Mouse (Mus musculus) layer of hippocampus, adult 18-20 months (tissue): ENCODE results near the gene Cenpi. TPM values are rescaled to one million over a fixed set of nuclear protein-coding genes. Genes with fewer than 3 reads are reported as not detected.

Experiments
- DNase-seq, 2 experiments: peaks; one replicate each; pipeline ENCODE4 v3.0.0; 2022; ENCODE audit warnings: low spot score in 2 of 2
- total RNA-seq, 2 experiments: library from RNA; stranded (reverse); gene quantifications; 2 replicates each; pipeline ENCODE4 v1.2.3; 2021

Cenpi gene
- total RNA-seq, 2 experiments from 2014 or later, result 0.25 TPM; not detected in 1

DNA sequence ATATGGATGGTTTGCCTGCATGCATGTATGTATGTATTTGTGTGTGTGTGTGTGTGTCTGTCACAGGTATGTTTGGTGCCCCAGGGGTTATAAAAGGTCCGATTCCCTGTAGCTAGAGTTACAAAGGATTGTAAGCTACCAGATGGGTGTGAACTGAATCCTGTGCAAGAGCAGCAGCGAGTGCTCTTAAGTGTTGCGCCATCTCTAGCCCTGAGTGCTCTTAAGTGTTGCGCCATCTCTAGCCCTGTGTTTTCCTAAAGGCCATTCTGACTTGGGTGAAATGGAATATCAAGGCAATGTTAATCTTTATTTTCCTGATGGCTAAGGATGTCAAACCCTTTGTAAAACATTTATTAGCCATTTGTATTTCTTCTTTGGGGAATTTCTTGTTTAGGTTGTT is 51.5 kb downstream of the Cenpi start:
- no peak for DNase-seq

DNA sequence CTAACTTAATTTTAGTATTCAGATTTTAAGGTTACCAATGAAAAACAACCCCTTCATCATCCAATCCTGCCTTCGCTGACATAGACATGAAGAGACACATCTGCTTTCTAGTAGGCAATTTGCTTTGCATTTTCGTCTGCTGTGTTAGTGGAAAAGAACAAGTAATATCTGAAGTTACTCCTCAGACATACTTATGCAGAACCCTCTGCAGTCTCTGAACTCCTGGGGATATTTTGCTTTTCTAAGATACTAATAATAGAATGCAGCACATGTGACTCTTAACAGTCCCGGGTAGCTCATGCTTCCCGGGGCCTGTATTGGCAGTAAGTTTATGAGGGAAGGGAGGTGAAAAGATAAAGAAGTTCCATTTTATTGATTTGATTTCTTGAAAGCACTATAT is 54.3 kb downstream of the Cenpi start:
- no peak for DNase-seq

DNA sequence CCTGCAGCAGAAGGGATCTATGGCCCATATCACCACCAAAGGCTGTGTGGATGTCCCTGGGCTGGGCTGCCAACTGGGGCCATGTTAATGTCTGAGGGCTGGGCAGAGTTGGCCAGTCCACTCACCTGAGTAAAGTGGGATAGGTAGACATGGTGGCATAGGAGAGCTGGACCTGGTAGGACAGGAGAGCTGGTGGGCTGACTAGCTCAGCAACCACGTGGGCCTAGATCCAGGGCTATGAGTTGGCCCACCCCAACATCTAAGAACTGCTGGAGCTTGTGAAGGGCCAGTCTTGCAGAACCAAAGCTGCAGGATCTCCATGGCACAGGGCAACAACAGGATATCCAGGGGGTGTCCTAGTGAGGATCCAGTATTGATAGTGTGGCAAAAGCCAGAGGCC is 57.5 kb downstream of the Cenpi start:
- no peak for DNase-seq

DNA sequence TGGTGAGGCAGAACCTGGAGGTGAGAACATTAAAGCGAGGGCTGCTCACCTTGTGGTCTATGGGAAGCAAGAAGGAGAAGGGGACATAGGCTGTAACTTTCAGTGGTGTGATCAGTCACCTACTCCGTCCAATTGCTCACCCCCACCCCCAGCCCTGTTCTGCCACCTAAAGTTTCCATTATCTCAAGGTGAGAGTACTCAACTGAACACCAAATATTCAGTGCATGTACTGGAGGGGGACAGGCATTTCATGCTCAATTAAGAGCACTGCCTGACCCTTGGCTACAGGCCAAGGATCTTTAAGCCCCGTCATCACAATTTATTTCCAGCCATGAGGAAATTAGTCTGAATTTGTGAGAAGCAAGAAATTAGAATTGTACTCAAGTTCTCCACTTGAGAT is 58.7 kb downstream of the Cenpi start:
- no peak for DNase-seq

DNA sequence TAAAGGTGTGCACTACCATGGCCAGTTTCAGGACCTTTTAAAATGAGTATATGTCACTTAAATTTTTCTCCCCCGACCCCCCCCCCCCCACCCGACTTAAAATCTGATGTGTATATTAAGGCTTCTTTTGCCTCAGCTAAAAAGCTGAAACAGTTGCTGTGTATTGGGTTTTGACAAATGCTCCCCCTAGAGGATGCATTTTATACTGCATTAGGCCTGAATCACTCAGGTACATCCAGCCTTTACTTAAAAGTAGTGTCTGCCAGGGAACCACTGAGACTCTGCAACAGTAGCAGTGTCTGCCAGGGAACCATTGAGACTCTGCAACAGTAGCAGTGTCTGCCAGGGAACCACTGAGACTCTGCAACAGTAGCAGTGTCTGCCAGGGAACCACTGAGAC is 63.4 kb downstream of the Cenpi start:
- DNase-seq, result no peak

DNA sequence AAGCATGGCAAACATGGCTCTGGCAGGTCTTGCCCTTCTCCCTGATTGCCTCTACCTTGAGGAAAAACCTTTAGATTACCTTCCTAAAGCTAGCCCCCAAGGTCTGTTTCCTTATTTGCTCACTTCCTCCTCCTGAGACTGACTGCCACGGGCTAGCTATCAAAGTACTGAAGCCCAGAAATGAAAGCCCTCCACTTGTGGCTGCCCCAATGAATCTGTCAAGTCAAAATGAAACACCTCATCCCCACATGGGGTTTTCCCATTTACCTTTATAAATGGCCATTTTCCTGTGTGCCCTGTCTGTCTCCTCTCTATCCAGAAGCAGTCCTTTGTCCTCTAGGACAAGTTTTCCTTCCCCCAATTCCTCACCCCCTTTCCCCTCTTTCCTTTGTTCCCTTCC is 66.3 kb downstream of the Cenpi start:
- DNase-seq, result no peak

DNA sequence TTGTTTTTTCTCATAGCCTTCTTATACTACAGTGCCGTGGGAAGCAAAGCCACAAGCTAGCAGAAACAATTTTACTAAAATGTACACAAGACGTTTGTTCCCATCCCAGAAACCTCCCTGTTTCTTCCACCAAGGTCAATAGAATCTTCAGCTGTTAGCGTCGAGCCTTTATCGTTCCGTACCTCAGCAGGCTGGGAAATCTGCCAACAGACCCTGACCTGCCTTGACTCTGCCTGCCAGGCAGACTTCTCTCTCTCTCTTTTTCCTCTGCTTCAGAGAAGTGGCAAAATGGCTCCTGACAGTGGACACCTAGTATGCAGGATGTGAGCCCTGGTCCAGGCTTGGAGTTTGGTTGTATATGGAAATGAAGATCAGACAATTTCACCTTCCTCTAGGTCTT is 77.0 kb downstream of the Cenpi start:
- no peak for DNase-seq

DNA sequence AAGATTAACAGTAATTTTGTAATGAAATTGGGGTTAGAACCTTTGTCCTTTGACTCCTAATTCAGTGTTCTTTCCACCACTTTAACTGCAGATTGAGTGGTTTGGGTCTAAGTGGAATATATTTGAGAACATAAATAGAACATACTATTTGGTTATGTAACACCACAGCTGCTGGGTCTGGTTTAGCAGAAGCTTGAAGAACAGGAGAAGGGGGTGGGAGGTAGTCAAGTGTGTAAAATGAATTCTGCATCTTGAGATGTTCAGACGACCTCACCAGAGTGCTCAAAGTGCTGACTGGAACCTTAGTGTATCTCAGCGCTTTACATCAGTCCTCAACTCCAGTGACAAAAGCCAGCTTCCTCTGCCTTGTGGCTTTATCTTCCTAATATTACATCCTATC is 91.1 kb downstream of the Cenpi start:
- DNase-seq, result peak in 1 of 2 experiments; percentile 8

DNA sequence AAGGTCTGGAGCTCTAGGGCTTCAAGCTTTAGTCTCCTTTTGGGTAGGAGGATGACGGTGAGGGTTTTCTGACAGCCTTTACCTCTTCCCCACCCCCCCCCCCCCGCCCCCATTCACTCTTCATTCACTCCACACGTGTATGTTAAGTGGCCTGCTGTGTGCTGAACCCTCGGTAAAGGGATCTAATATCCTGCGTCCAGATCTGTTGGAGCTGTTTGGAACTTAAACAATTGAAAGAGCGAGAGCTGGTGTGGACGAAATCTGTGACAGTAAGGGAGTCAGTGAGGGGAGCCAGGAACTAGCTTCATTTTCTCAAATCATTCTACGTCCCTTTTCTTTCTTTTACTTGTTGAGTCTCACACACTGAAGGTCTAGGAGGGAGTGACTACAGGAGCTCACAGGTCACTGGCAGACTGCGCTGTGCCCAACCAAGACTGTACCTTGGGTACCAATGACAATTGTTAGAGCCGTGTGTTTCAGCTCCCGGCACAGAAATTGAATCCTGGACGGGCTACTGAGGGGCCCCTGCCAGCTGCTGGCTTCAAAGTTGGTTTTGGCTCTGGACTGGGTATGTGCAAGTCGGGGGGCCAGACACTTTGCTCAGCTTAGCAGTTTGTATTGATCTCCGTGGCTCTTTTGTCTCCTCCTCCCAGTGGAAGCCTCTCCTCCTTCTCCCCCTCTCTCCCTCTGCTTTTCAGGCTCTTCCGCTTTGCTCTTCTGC is 96.1 kb downstream of the Cenpi start, which contains the start of gene Drp2:
Gene Drp2, plus strand, starts transcription at position 689 of the 721 bp plus-strand sequence.
- no peak for DNase-seq

DNA sequence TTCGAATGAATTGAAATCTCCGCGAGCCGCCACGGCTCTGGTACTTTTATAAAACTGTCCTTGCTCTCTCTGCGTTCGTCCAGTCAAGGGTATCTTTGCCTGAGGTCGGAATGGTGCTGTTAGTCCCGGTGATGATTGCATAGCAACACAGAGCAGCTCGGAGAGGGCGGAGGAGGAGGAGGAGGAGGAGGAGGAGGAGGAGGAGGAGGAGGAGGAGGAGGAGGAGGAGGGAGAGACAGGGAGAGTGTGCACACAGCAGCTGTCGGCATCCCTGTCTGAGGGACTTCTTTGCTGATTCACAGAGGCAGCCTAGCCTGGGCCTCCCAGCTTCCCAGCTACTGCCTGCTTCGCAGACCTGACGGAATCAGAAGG is 96.7 kb downstream of the Cenpi start:
- peak in 1 of 2 experiments; percentile 53 for DNase-seq

DNA sequence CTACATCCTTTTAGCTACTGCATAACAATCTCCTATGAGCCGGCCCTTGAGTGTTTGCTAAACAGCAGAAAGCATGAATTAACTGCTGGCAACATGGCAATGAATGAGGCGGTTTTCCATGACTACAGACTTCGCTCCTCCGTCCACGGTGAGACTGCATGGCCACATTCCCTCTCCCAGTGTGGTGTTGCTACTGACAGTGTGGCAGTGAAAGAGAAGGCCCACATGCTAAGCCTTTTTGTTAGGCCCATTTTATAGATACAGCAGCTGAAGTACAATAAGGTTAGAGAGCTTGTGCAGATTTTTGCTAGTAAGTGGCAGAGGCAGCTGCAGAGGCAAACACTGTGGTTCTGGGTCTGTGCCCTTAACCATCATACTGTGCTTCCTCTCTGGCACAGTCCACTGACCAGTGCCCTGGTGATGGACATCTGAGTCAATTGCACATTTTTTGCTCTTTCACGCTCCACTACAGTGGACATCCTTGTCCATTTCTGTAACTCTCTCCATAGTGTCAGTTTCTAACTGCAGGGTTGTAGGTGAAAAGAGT is 101.5 kb downstream of the Cenpi start:
- no peak for DNase-seq

DNA sequence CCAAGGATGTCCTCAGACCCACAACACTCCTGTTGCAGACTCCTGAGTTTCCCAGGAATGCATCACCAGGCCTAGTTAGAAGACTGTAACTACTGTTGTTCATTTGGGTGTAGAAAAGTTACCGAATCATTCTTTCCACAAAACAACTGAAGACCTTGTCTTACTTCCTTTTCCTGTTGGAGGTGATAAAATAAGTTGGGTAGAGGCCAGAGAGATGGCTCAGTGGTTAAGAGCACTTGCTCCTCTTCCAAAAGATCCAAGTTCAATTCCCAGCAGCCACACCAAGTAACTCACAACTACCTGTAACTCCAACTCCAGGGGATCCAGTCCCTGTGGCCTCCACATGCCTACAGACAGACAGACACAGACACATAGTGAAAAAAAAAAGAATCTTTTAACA is 104.2 kb downstream of the Cenpi start:
- DNase-seq, result no peak

Other genes with a start within 250 kb of the Cenpi start
- 10 to 100 TPM; 92.4 to 95.7 TPM for gene Cstf2, start 248.9 kb upstream of the Cenpi start, total RNA-seq
- gene Xkrx, start 146.0 kb upstream of the Cenpi start, total RNA-seq, result 1 to 10 TPM in 1 of 2 experiments, under 1 TPM in 1; 0.43 to 1.1 TPM
- gene Arl13a, start 120.6 kb upstream of the Cenpi start, total RNA-seq, result not detected
- not detected for gene Nox1, start 86.1 kb upstream of the Cenpi start, total RNA-seq
- gene Trmt2b, start 31.1 kb upstream of the Cenpi start, total RNA-seq, result 1 to 10 TPM; 6.7 to 10.0 TPM
- 10 to 100 TPM; 45.9 to 53.8 TPM for gene Tmem35a, start 12.9 kb upstream of the Cenpi start, total RNA-seq
- 10 to 100 TPM; 32.1 to 47.9 TPM for gene Drp2, start 96.5 kb downstream of the Cenpi start, total RNA-seq
- gene Taf7l, start 168.4 kb downstream of the Cenpi start, total RNA-seq, result not detected
- 10 to 100 TPM; 17.4 to 18.0 TPM for gene Timm8a1, start 233.8 kb downstream of the Cenpi start, total RNA-seq